8 mouse cellular contexts compared by ENCODE assay signal in the genomic region with DNA sequence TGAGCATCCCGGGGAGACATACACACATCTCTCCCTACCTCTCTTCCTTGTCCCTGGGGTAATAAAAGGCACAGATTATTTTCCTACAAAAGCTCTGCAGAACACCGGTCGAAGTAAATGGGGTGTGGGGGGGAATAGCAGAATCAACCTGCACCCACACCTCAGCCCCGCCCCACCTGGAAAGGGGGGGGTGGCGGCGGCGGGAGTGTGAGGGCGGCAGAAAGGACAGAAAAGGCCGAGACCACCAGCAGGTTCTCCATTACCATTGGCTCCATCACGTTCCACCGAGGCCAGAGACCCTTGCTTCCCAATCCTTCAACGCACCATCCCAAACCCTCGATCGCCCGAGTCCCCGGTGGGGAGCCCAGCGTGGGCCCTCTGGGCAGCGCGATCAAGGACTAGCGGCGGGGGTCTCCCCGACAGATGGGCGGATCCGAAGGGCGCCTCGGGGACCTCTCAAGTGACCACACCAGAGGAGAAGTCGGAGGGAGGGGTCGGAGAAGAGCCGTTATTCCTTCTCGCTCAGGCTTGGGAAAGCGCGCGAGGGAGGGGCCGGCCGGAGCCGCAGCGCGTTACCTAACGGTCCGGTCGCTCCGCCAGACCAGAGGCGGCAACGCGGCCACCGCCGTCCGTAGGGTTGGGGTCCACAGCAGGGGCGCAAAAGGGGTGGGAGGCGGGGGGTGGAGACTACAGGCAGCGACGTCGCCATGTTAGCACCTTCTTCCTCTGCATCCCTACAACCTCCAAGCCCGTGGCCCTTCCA. TPM values are rescaled to one million over a fixed set of nuclear protein-coding genes. Genes with fewer than 3 reads are reported as not detected.
DNase-seq lines count a peak whose midpoint lies in the region; ATAC-seq and TF ChIP-seq lines count a peak whose summit lies in the region.

No protein-coding gene starts in this region.

- DNase-seq in embryo, embryonic 10 days (ENCODE audit: low spot score): peak; percentile 70
- DNase-seq in embryo, embryonic 9.5 days (ENCODE audit: extremely low spot score): no peak
- peak; percentile 33 to 43 for DNase-seq in B cell, adult 2 months
- no peak for DNase-seq in limb, embryonic 11.5 days (ENCODE audit: low spot score)
- no peak for DNase-seq in midbrain, embryonic 10.5 days (ENCODE audit: low spot score)

- under 1% methylated on average over 41 of the region's 54 CpGs for WGBS in heart, embryonic 14.5 days
- under 1% methylated on average over 53 of the region's 54 CpGs for WGBS in limb, embryonic 11.5 days
- under 1% methylated on average over 54 of the region's 54 CpGs for WGBS in midbrain, embryonic 10.5 days
- WGBS in stomach, embryonic 15.5 days: under 1% methylated on average over 53 of the region's 54 CpGs

- peak; percentile 25 for ATAC-seq in heart, embryonic 14.5 days (ENCODE audit: insufficient number of reproducible peaks, insufficient read depth, low FRiP score, low read depth)
- peak; percentile 73 for ATAC-seq in limb, embryonic 11.5 days (ENCODE audit: insufficient number of reproducible peaks, low FRiP score, low TSS enrichment, low read depth)
- ATAC-seq in stomach, embryonic 15.5 days (ENCODE audit: insufficient read depth, low FRiP score, low read depth): peak; percentile 29

- no peaks in the 10 kb centered on the region for H3K9me3 ChIP-seq in heart, embryonic 14.5 days (ENCODE audit: control insufficient read depth, low read length)
- no peaks in the 10 kb centered on the region for H3K9me3 ChIP-seq in limb, embryonic 11.5 days (ENCODE audit: control insufficient read depth, low read length)
- H3K9me3 ChIP-seq in midbrain, embryonic 10.5 days (replicated peaks): no peaks in the 10 kb centered on the region
- H3K9me3 ChIP-seq in stomach, embryonic 15.5 days: no peaks in the 10 kb centered on the region

- no peaks in the 10 kb centered on the region for H3K27me3 ChIP-seq in heart, embryonic 14.5 days (ENCODE audit: control insufficient read depth, insufficient read depth, low read length)
- no peaks in the 10 kb centered on the region for H3K27me3 ChIP-seq in limb, embryonic 11.5 days (ENCODE audit: control insufficient read depth, insufficient read depth, low read length)
- H3K27me3 ChIP-seq in midbrain, embryonic 10.5 days (ENCODE audit: low read depth, poor library complexity, severe bottlenecking): no peaks in the 10 kb centered on the region
- no peaks in the 10 kb centered on the region for H3K27me3 ChIP-seq in stomach, embryonic 15.5 days (replicated peaks)

- TF ChIP-seq POLR2A in cortical plate, adult 2 months (IDR thresholded peaks at IDR 0.05; ENCODE audit: extremely low read depth, insufficient read depth, low read length): no peak

- TF ChIP-seq CTCF in cortical plate, adult 2 months (IDR thresholded peaks at IDR 0.05; ENCODE audit: extremely low read depth, insufficient read depth, low read length): no peak

- H3K4me3 ChIP-seq in cortical plate, adult 2 months (ENCODE audit: insufficient read depth, low read length): peak overlapping the region; percentile 96
- peak overlapping the region; percentile 94 to 100 for H3K4me3 ChIP-seq in heart, embryonic 14.5 days (ENCODE audit: control insufficient read depth in 1 of 2, insufficient read depth in 1 of 2, low read depth in 1 of 2, low read length in 2 of 2)
- peak overlapping the region; percentile 92 for H3K4me3 ChIP-seq in limb, embryonic 11.5 days (ENCODE audit: low read depth, low read length)
- peak overlapping the region; percentile 97 for H3K4me3 ChIP-seq in midbrain, embryonic 10.5 days
- peak overlapping the region; percentile 96 for H3K4me3 ChIP-seq in stomach, embryonic 15.5 days (replicated peaks)

- H3K9ac ChIP-seq in heart, embryonic 14.5 days (ENCODE audit: low read length): peak overlapping the region; percentile 98
- peak overlapping the region; percentile 97 for H3K9ac ChIP-seq in limb, embryonic 11.5 days (ENCODE audit: low read length)
- H3K9ac ChIP-seq in stomach, embryonic 15.5 days: peak overlapping the region; percentile 98

- H3K27ac ChIP-seq in cortical plate, adult 2 months (ENCODE audit: insufficient read depth, low read length): peak overlapping the region; percentile 79
- peak overlapping the region; percentile 93 to 94 for H3K27ac ChIP-seq in heart, embryonic 14.5 days (replicated peaks in 1 of 2; ENCODE audit: control insufficient read depth in 1 of 2, insufficient read depth in 1 of 2, low read depth in 2 of 2, low read length in 2 of 2)
- peak overlapping the region; percentile 88 for H3K27ac ChIP-seq in limb, embryonic 11.5 days (replicated peaks; ENCODE audit: low read depth, low read length)
- peak overlapping the region; percentile 97 for H3K27ac ChIP-seq in midbrain, embryonic 10.5 days (replicated peaks)
- H3K27ac ChIP-seq in stomach, embryonic 15.5 days: peak overlapping the region; percentile 89

- H3K4me1 ChIP-seq in cortical plate, adult 2 months (ENCODE audit: control insufficient read depth, insufficient read depth, low read length): peaks cover 3% of the 10 kb centered on the region
- H3K4me1 ChIP-seq in heart, embryonic 14.5 days (ENCODE audit: control insufficient read depth in 2 of 2, insufficient read depth in 2 of 2, low read length in 2 of 2): peaks cover 2 to 5% of the 10 kb centered on the region in 2 experiments
- no peaks in the 10 kb centered on the region for H3K4me1 ChIP-seq in limb, embryonic 11.5 days (ENCODE audit: control insufficient read depth, insufficient read depth, low read length)
- peaks cover 18% of the 10 kb centered on the region for H3K4me1 ChIP-seq in midbrain, embryonic 10.5 days
- H3K4me1 ChIP-seq in stomach, embryonic 15.5 days: no peaks in the 10 kb centered on the region; the same call in 1 of the 2 replicates

- peak overlapping the region; percentile 72 for H3K4me2 ChIP-seq in heart, embryonic 14.5 days (ENCODE audit: low read length)
- H3K4me2 ChIP-seq in limb, embryonic 11.5 days (ENCODE audit: low read depth, severe bottlenecking): peak overlapping the region; percentile 60
- H3K4me2 ChIP-seq in stomach, embryonic 15.5 days: peak overlapping the region; percentile 78

- H3K36me3 ChIP-seq in heart, embryonic 14.5 days (ENCODE audit: control insufficient read depth, insufficient read depth, low read length): no peaks in the 10 kb centered on the region
- no peaks in the 10 kb centered on the region for H3K36me3 ChIP-seq in limb, embryonic 11.5 days (ENCODE audit: control insufficient read depth, insufficient read depth, low read length)
- peaks cover 17% of the 10 kb centered on the region for H3K36me3 ChIP-seq in midbrain, embryonic 10.5 days
- no peaks in the 10 kb centered on the region for H3K36me3 ChIP-seq in stomach, embryonic 15.5 days

RNA-seq across cellular contexts. Expression of gene Atf2, which starts 0.6 kb away (rescaled TPM):
- 52.8 and 53.9 TPM in 2 replicates for polyA plus RNA-seq in cortical plate, adult 2 months (2012; rRNA removed)
- 42.4 and 42.6 TPM in 2 replicates for polyA plus RNA-seq in heart, embryonic 14.5 days (2014; fragmentation: Nextera tagmentation; extraction: Ambion mirVana)
- polyA plus RNA-seq in limb, embryonic 11.5 days (2014; fragmentation: Nextera tagmentation; extraction: Ambion mirVana): 83.0 and 83.6 TPM in 2 replicates
- 85.5 and 89.4 TPM in 2 replicates for polyA plus RNA-seq in midbrain, embryonic 10.5 days (2016; fragmentation: Nextera tagmentation; extraction: Ambion mirVana)
- 56.0 and 67.6 TPM in 2 replicates for polyA plus RNA-seq in stomach, embryonic 15.5 days (2015; fragmentation: Nextera tagmentation; extraction: Ambion mirVana)

RNA-seq across cellular contexts. Expression of gene Atp5g3, which starts 19.2 kb away (rescaled TPM):
- polyA plus RNA-seq in cortical plate, adult 2 months (2012; rRNA removed): 718 and 773 TPM in 2 replicates
- 3,003 and 3,111 TPM in 2 replicates for polyA plus RNA-seq in heart, embryonic 14.5 days (2014; fragmentation: Nextera tagmentation; extraction: Ambion mirVana)
- polyA plus RNA-seq in limb, embryonic 11.5 days (2014; fragmentation: Nextera tagmentation; extraction: Ambion mirVana): 984 and 1,028 TPM in 2 replicates
- 839 and 936 TPM in 2 replicates for polyA plus RNA-seq in midbrain, embryonic 10.5 days (2016; fragmentation: Nextera tagmentation; extraction: Ambion mirVana)
- 1,258 and 1,262 TPM in 2 replicates for polyA plus RNA-seq in stomach, embryonic 15.5 days (2015; fragmentation: Nextera tagmentation; extraction: Ambion mirVana)

Comparison
In these comparisons a context has a peak if more than half of its experiments do, and no peak if none do; other contexts are left out.
1. DNase-seq: peak in embryo, embryonic 10 days (single experiment) and B cell, adult 2 months (2 of 2); none in embryo, embryonic 9.5 days (single experiment), limb, embryonic 11.5 days (single experiment) and midbrain, embryonic 10.5 days (single experiment).
2. Peak in every context shown above with its lines, with median percentiles within 50 percentile points of each other: H3K27ac ChIP-seq, H3K4me3 ChIP-seq, ATAC-seq, H3K4me2 ChIP-seq and H3K9ac ChIP-seq.